Mouse (Mus musculus) MEL (cell line): ENCODE data around the gene Gm37240.

Experiments
- CTCF ChIP-seq, 3 experiments: IDR thresholded peaks in 2 of 3; conservative IDR thresholded peaks in 1 of 3; 2 replicates each; pipeline ENCODE4 v1.5.1; 2011 to 2012; ENCODE audit warnings: low read length in 3 of 3, low read depth in 2 of 3, mild to moderate bottlenecking in 2 of 3, improper control_type of control experiment in 1 of 3, inconsistent platforms in 1 of 3, mixed read lengths in 1 of 3, moderate library complexity in 1 of 3; ENCODE audit not compliant: control insufficient read depth in 1 of 3, insufficient read depth in 1 of 3, poor library complexity in 1 of 3, severe bottlenecking in 1 of 3
- E2F4 ChIP-seq: IDR thresholded peaks from 2 replicates; pipeline ENCODE4 v1.6.1; 2011; ENCODE audit warnings: low read depth, low read length, improper control_type of control experiment, borderline replicate concordance
- HCFC1 ChIP-seq: IDR thresholded peaks from 2 replicates; pipeline ENCODE4 v1.6.1; 2012; ENCODE audit warnings: low read depth, mild to moderate bottlenecking, inconsistent platforms, low read length, improper control_type of control experiment, moderate library complexity
- KAT2A ChIP-seq: conservative IDR thresholded peaks from 2 replicates; pipeline ENCODE4 v1.6.1; 2012; ENCODE audit warnings: low read depth, low read length, improper control_type of control experiment, inconsistent platforms
- POLR2A ChIP-seq, 2 experiments: IDR thresholded peaks; 2 replicates each; pipeline ENCODE4 v1.6.1; 2011 to 2012; ENCODE audit warnings: low read length in 2 of 2, mild to moderate bottlenecking in 2 of 2, control low read depth in 1 of 2, improper control_type of control experiment in 1 of 2, low read depth in 1 of 2, moderate library complexity in 1 of 2; ENCODE audit not compliant: control insufficient read depth in 1 of 2, insufficient read depth in 1 of 2, poor library complexity in 1 of 2

GRCm38 (mm10) chr3:84637890-84638578 is 1249.3 kb downstream of the Gm37240 start:
- TF ChIP-seq CTCF (IDR thresholded peaks at IDR 0.05 in 2 of 3, conservative IDR thresholded peaks at IDR 0.05 in 1 of 3; ENCODE audit: control insufficient read depth in 1 of 3, insufficient read depth in 1 of 3, low read depth in 2 of 3, low read length in 3 of 3, poor library complexity in 1 of 3, severe bottlenecking in 1 of 3) (no peak), HCFC1 (no peak), POLR2A (IDR thresholded peaks at IDR 0.05; ENCODE audit: control insufficient read depth in 1 of 2, insufficient read depth in 1 of 2, low read depth in 1 of 2, low read length in 2 of 2, poor library complexity in 1 of 2) (no peak), E2F4 (no peak), KAT2A (no peak)
